Mouse (Mus musculus) lung, postnatal 0 days (tissue): ENCODE measurements at regions not wholly inside any gene's neighbourhood (a gene's known extent, or its start where the extent isn't known, plus 50 kb on each side); places are given as distances from the start of the nearest gene placed in this dataset.

Source experiments
- CTCF ChIP-seq: IDR thresholded peaks from 2 replicates; pipeline ENCODE4 v1.5.1; 2016; ENCODE audit warnings: antibody characterized with exemption, mild to moderate bottlenecking
- EP300 ChIP-seq: IDR thresholded peaks from 2 replicates; pipeline ENCODE4 v1.6.1; 2016; ENCODE audit warnings: antibody characterized with exemption, mild to moderate bottlenecking, control low read depth

DNA sequence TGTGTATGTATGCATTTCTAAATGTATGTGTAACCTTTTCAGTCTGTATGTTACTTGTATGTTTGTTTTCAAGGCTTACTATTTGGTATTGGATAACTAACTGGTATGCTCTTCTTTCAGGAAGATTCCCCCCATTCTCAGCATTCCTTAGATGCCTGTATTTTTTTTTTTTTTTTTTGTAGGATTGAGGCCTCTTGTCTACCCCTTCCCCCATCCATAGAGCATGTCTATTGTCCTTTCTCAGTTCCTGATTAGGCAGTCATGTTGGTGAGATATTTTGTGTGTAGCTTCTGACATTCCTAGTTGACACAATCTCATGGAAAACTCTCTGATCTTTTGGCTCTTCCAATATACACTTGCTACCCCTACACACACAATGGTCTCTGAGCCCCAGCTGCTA is 262.8 kb upstream of the Tbc1d2b start:
- TF ChIP-seq CTCF, result no peak
- TF ChIP-seq EP300, result no peak
